Mouse (Mus musculus): Measurements from ENCODE around the gene Sema5a.

Sema5a gene

DNA sequence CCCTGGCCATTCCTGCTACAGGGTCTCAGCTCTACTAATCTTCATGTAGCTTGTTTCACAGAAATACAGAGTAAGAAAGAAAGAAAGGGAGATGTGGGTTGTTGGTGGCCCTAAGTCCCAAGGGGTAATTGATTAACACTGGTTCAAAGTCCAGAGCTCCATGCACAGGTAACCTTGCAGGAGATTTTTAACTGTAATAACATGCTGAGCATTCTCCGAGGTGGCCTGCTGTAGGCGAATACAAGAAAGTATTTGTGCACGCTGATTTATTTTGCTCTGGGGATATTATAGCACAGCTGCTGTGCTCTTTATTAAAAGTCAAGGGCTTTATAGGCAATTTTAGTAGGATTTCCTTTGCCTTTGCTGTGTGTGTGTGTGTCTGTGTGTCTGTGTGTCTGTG is 393.3 kb downstream of the Sema5a start:
- DNase-seq (ENCODE audit: low spot score) = no peak

DNA sequence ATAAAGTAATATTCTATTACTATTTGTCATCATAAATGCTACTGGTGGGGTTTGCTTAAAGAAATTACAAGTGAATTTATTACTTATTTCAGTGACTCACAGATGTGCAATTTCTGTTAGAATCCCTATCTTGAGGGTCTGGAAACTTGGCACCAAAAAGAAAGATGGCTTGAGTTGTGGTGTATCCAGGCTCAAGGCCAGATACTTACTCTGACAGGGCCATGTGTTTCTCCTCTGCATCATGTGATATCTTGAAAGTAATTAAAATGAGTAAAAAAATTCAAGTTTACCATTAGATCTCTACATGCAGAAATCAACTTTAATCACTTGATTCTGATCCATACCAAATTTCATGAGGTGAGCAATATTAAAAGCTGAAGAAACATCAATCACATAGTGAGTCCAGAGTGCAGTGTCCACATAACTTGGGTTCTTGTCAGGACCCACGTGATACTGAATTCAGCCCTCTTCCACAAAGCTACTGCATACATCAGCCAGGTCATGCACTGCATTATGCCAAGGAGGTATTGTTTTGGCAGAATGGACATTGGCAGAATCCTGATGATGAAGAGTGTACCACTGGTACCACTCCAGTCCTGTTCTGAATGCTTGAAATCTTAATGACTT is 402.6 kb downstream of the Sema5a start:
- DNase-seq (ENCODE audit: low spot score) = no peak

DNA sequence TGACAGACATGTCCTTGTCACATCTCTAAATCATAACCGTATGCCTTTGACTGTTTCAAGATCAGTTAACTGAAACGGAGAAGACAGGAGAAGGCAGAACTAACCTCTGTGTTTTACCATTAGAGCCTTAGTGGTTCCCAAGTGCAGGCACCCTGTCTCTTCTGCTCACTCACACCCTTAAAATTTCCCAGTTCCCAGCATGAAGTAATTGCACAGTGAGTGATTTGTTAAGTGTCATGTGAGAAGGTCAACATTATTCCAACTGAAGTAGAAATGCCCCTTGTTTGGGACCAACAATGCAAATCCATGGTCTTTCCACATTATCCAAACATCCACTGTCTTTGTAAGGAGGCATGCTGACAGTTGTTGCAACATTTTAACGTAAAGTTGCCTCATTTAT is 409.4 kb downstream of the Sema5a start:
- no peak for DNase-seq (ENCODE audit: low spot score)

DNA sequence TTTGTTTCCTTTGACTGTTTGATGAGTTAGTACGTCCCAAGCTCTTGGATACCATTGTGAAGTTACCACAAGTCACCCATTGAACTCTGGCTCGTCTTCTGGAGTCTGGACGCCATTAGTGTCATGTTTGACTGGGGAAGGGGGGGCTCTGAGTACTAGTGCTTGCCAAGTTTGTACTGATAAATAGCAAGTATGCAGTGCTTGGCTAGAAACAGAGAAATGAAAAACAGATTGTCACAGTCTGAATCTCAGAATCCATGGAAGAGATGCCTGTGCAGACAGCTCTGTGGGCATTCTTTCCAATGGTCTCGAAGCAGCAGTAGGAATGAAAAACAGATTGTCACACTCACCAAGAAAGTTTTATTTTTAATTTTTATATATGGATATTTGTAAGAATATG is 411.4 kb downstream of the Sema5a start:
- DNase-seq (ENCODE audit: low spot score) = no peak

DNA sequence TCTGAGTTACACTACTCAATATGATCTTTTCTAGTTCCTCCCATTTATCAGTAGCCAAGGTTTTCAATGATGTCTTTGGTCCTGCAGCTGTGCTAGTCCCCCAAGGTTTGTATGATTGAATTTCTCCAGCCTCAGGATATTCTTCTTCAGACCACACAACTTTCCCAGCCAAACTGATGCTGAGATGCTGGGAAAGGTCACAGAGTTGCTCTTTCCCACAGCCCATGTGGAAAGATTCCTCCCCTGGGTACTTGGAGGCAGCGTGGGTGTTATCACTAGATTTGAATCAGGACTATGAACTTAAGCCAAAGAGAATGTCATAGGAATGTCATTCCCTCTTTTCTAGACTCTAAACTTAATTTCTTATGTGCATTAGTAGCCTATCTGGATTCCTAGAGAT is 431.8 kb downstream of the Sema5a start:
- DNase-seq (ENCODE audit: low spot score) = no peak

DNA sequence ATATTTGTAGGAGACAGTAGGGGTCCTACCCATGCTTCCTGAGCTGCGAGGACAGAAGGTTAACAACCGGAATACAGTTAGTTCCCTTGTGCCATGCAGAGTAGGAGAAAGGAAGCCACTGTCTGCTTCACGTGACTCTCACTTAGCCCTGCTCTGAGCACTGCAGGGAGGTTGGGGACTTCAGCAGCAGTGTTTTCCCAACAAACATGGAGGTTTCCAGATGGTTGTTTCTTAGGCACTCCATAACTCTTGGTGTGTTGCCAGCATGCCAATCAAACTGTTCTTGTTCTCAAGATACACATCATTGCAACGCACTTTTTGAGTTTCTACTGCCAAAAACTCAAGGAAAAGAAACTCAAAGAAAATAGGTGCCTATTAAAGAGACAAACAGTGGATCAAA is 440.5 kb downstream of the Sema5a start:
- no peak for DNase-seq (ENCODE audit: low spot score)

DNA sequence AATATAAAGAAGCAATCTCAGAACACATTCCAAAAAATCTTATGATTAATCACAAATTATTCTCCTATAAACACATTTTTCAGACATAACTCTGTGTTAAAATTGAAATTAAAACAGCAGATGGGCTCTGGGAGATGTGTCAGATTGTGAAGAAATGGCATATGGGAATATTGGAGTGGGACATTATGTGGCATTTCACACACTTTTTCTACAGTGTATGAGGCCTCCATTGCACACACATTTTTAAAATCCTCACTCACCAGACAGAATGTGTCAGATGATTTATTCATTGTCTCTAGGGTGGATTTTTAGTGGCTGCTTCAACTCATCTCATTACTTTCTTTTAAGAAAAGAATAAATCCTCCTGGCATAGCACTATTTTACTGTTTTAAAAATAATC is 446.4 kb downstream of the Sema5a start:
- no peak for DNase-seq (ENCODE audit: low spot score)

DNA sequence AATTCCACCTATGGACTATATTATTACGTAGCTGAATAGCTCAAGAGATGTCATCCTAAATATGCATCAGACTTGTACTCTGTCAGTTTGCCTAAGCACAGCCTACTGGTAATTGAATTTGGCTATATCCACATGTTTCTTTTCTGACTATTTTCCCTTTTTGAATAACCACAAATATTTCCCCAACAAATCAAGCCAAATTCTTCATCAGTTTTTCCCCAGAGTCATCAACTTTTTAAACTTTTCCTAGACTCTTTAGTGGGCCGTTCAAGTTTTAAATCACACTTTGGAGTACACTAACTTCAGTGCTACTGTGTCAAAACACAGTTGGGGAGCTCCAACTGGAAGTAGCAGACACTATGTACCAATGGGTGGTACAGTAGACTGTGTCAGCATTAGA is 448.4 kb downstream of the Sema5a start:
- DNase-seq (ENCODE audit: low spot score) = no peak

DNA sequence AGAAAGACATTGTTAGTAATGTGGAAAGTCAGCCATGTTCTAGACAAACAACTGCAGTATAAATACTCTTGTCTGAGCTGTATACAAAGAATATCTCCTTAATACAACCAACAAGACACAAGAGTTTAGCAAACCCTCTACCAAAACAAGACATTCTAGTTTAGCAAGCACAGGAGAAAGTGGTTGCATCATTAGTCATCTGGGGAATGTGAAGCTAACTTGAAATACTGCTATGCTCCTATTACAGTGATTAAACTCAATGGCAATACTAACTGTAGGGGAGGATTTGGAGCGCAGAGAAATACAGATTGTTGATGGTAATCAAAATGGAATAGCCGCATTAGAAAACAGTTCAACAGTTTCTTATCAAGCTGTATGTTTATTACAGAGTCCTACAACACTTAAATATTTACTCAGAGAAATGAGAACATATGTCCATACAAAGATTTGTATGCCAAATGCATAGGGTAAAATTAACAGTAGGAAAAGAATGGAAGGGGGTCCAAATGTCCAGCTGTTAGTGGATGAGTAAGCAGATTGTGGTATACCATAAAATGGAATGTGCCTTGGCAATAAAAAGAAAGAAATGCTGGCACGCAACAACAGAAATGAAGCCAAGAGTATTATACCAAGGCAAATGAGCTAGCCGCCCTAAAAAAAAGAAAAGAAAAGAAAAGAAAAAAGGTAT is 472.8 kb downstream of the Sema5a start:
- no peak for DNase-seq (ENCODE audit: low spot score)

DNA sequence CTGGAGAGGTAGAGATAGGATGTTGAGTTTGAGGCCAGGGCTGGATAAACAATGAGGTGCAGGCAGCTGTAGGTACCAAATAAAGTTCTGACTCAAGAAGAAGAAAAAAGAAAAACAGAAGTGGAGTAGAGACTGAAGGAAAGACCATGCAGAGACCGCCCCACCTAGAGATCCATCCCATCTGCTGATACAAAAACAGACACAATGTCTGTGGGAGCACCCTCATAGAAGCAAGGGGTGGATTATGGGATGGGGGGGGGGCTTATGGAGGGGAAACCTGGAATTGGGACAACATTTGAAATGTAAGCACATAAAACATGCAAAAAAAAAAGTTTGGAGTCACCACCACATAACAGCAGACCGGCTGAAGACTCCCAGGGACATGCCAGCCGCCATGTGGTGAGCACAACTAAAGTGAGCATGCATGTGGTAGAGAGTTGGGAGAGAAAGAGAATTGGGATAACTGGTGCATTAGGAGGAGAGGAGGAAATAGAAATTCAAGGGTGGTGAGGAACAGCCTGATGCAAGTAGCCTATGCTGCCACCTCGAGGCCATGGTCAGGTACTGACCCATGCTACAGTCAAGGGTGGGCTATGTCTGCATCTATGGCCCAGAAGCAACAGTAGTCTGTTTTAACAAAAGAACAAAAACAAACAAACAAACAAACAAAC is 473.8 kb downstream of the Sema5a start:
- peak; percentile 30 for DNase-seq (ENCODE audit: low spot score)

DNA sequence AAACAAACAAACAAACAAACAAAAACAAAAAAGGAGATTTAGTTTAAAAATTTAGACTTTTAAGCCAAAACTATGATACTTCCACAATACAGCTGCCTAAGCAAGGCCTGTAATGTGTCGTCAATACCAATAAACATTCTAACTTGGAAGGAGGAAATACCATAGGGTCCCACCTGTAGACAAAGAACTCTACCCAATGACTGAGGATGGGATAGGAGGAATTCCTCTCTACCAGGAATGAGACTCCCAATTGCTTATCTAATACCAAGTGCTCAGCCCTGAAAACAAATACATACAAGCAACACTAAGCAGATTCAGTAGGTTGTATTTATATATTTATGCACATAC is 474.3 kb downstream of the Sema5a start:
- no peak for DNase-seq (ENCODE audit: low spot score)

DNA sequence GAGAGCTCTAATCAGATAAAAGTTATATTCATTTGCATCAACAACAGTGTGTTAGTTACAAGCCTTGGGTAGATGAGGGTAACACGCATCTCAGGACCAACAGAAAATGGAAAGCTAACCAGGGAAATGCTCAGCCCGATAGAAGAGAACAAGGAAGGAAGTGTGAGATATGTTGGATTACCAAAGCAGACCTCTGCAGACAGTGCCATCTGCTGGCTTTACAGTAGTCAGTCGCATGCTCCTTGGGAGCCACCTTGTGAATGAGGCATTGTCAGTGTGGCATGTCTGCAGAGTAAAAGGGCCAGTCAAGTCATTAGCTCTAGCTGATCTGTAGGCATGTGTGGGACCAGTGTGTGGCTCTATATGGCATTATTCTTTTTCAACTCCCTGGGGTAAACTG is 486.2 kb downstream of the Sema5a start:
- DNase-seq (ENCODE audit: low spot score) = no peak

Data from ovary, adult 18-20 months (tissue).